Comparison of ENCODE assay signal across 7 mouse cellular contexts in the genomic region with DNA sequence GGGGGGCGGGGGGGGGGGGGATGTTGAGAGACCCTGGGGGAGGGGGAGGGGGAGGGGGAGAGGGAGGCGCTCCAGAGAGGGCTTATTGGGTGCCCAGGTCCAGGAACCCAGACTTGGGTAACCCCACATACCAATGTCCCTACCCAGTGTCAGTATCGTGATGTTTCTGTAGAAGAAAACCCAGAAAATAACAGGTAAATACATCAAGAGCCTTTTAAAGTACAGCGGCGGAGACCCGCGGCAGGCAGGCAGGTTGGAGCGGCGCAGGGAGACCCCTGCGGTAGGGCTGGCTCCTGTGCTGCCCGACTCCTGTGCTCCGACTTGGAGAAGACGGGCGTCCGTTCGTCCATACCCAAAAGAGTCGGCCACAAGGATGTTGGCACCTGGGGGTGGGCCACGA. TPM values are rescaled to one million over a fixed set of nuclear protein-coding genes. Genes with fewer than 3 reads are reported as not detected.
DNase-seq lines count a peak whose midpoint lies in the region; ATAC-seq lines count a peak whose summit lies in the region.

No protein-coding gene starts in this region.

- H3K27me3 ChIP-seq in forebrain, embryonic 15.5 days = peaks cover 85% of the 10 kb centered on the region

- intact Hi-C loops in gastrocnemius, postnatal 14 days (cut with DNase I; ENCODE audit: low total_unique reads) = no loop called here

- no peaks in the 10 kb centered on the region for H3K9me3 ChIP-seq in forebrain, embryonic 15.5 days

- H3K9ac ChIP-seq in forebrain, embryonic 15.5 days (replicated peaks) = no peak overlapping the region

- DNase-seq in A20 (ENCODE audit: low read depth, low spot score) = peak; percentile 78
- DNase-seq in CD4-positive helper T cell, adult 2 months (ENCODE audit: low read depth, low spot score) = peak; percentile 20
- no peak for DNase-seq in ovary, postnatal 14 days (ENCODE audit: low spot score)
- DNase-seq in gastrocnemius, postnatal 14 days = no peak
- no peak for DNase-seq in lung, postnatal 36 days

- H3K27ac ChIP-seq in forebrain, embryonic 15.5 days (replicated peaks) = no peak overlapping the region

- H3K4me2 ChIP-seq in forebrain, embryonic 15.5 days (replicated peaks) = peak overlapping the region; percentile 48

- no peaks in the 10 kb centered on the region for H3K36me3 ChIP-seq in forebrain, embryonic 15.5 days

- ATAC-seq in forebrain, embryonic 15.5 days (replicated peaks) = no peak
- 0 out of 2 replicates have a peak, but pooled peaks have one; percentile 18 for ATAC-seq in megakaryocyte-erythroid progenitor cell, adult 5-6 weeks (replicated peaks; ENCODE audit: low FRiP score, low TSS enrichment, poor library complexity, severe bottlenecking)

- peak overlapping the region; percentile 32 for H3K4me3 ChIP-seq in forebrain, embryonic 15.5 days

- WGBS in forebrain, embryonic 15.5 days = under 1% methylated on average over 16 of the region's 18 CpGs

- H3K4me1 ChIP-seq in forebrain, embryonic 15.5 days = peaks cover 8% of the 10 kb centered on the region

RNA-seq across cellular contexts. Expression of a gene that starts 33.9 kb away (rescaled TPM):
- polyA plus RNA-seq in forebrain, embryonic 15.5 days (2015; fragmentation: Nextera tagmentation; extraction: Ambion mirVana) = 0.97 and 1.4 TPM in 2 replicates
- not detected in 2 replicates for total RNA-seq in megakaryocyte-erythroid progenitor cell, adult 5-6 weeks (2014; fragmentation: Nextera tagmentation)
- 0.11 TPM in 1 of 2 replicates, not detected in the other for total RNA-seq in megakaryocyte-erythroid progenitor cell, adult 5-6 weeks (2017)
- under 1 TPM; 0.33 to 0.45 TPM for total RNA-seq in gastrocnemius, postnatal 14 days (2021)

RNA-seq across cellular contexts. Expression of a gene that starts 58.1 kb away (rescaled TPM):
- polyA plus RNA-seq in forebrain, embryonic 15.5 days (2015; fragmentation: Nextera tagmentation; extraction: Ambion mirVana) = 7.1 and 9.9 TPM in 2 replicates
- 1,021 and 1,485 TPM in 2 replicates for total RNA-seq in megakaryocyte-erythroid progenitor cell, adult 5-6 weeks (2014; fragmentation: Nextera tagmentation)
- 6,042 and 11,084 TPM in 2 replicates for total RNA-seq in megakaryocyte-erythroid progenitor cell, adult 5-6 weeks (2017)
- 100 to 1,000 TPM; 160 to 175 TPM for total RNA-seq in gastrocnemius, postnatal 14 days (2021)

RNA-seq across cellular contexts. Expression of a gene that starts 59.2 kb away (rescaled TPM):
- 42.5 and 47.6 TPM in 2 replicates for polyA plus RNA-seq in forebrain, embryonic 15.5 days (2015; fragmentation: Nextera tagmentation; extraction: Ambion mirVana)
- 432 and 521 TPM in 2 replicates for total RNA-seq in megakaryocyte-erythroid progenitor cell, adult 5-6 weeks (2014; fragmentation: Nextera tagmentation)
- 172 and 646 TPM in 2 replicates for total RNA-seq in megakaryocyte-erythroid progenitor cell, adult 5-6 weeks (2017)
- total RNA-seq in gastrocnemius, postnatal 14 days (2021) = 100 to 1,000 TPM; 154 to 189 TPM

Comparison
In these comparisons a context has a peak if more than half of its experiments do, and no peak if none do; other contexts are left out.
1. DNase-seq: peak in A20 (single experiment) and CD4-positive helper T cell, adult 2 months (single experiment); none in ovary, postnatal 14 days (single experiment), gastrocnemius, postnatal 14 days (single experiment) and lung, postnatal 36 days (single experiment).
2. RNA of a gene that starts 58.1 kb away (total RNA-seq): 1,021 to 11,084 TPM in megakaryocyte-erythroid progenitor cell, adult 5-6 weeks; 160 to 175 TPM in gastrocnemius, postnatal 14 days; every median in the first group is over 4 times any median in the second.